Mouse (Mus musculus): ENCODE results near the gene Gm17455. TPM values are rescaled to one million over a fixed set of nuclear protein-coding genes. Genes with fewer than 3 reads are reported as not detected.

Gene Gm17455
- polyA plus RNA-seq, 1 experiment from 2014 or later = 0.74 TPM

DNA sequence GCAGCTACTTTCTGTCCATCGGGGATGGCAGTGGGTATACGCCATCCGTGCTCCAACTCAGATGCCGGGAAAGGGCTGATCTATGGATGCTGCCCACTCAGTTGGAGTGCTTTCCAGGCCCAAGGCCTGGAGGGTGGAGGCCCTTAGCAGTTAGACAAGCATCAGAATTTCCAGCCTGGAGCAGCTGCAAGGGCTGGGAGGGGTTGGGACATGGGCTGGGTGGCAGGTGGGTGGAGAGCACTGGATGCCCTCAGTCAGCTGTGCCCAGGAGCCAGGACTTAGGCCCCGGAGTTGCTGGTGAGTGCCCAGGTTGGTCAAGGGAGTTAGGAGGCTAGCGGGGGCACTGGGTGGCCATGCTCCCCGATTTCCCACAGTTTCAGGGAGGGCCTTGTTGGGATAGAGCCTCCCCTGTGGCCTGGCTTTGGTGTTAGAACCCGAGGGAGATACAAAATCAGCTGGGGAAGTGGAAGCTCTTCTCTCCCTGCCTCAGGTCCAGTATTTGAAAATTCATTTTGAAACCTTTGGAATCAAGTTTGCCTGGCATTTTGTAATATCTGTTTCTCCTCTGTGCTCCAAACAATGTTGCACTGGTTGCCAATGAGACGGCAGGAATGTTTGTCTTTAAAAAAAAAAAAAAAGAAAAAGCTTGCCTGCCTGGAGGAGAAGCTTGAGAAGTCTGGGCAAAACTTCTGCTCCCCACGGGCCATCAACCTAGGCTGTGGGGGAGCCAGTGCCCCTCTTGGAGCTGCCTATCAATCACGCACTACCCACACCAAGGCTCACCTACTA is 1.2 kb downstream of the Gm17455 start:
- Histone ChIP-seq H3K9me3 (ENCODE audit: control insufficient read depth, low read length) (no peaks in the 10 kb centered on the region), H3K27me3 (ENCODE audit: control insufficient read depth, insufficient read depth, low read length) (no peaks in the 10 kb centered on the region), H3K4me2 (replicated peaks; ENCODE audit: low read depth) (no peak overlapping the region), H3K4me1 (replicated peaks; ENCODE audit: control insufficient read depth, insufficient read depth) (no peaks in the 10 kb centered on the region), H3K9ac (ENCODE audit: low read length) (no peak overlapping the region), H3K27ac (replicated peaks) (no peak overlapping the region), H3K36me3 (ENCODE audit: control insufficient read depth, insufficient read depth, low read length) (no peaks in the 10 kb centered on the region), H3K4me3 (ENCODE audit: low read depth, low read length) (no peak overlapping the region)
- no peak for DNase-seq (ENCODE audit: low spot score)
- ATAC-seq (ENCODE audit: low FRiP score, low TSS enrichment) = 0 out of 2 replicates have a peak, but pooled peaks have one; percentile 16
- 71% methylated on average over 11 of the region's 11 CpGs for WGBS
- TF ChIP-seq EP300 (optimal IDR thresholded peaks at IDR 0.05) = no peak
- no peak for TF ChIP-seq CTCF (IDR thresholded peaks at IDR 0.05; ENCODE audit: low read depth)

DNA sequence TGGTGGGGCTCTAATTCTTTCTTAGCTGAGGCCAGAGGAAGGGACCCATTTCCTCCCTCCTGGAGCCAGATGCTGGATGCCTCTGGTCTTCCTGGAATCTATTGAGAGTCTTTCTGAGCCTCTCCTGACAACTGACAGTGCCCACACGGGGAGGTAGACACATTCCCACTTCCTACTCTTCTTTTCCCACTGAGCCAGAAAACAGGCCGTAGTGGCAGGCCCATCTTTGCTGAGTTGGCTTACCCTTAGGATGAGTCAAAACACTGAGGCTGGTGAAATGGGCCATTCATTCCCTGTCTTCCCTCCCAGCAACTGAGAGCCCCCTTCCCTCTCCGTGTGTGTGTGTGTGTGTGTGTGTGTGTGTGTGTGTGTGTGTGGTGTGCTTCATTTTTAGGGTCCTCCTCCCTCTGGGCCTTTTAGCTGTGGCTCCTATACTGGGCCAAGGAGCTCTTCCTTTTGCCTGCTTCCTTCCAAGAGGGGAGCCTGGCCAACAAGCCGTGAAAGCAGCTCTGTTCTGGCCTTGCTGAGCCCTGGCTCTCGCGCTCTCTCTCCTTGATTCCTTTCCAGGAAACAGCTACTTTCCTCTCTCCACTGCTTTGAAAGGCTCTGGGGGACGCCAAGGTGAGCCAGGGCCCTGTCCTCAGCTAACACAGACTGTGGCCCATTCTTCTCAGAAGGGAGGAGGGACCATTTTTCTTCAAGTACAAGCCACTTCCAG is 6.1 kb downstream of the Gm17455 start:
- no peak for DNase-seq (ENCODE audit: low spot score)
- no peak overlapping the region for H3K4me2 ChIP-seq (replicated peaks; ENCODE audit: low read depth)
- no peaks in the 10 kb centered on the region for H3K9me3 ChIP-seq (ENCODE audit: control insufficient read depth, low read length)
- no peak overlapping the region for H3K4me3 ChIP-seq (ENCODE audit: low read depth, low read length)
- 40% methylated on average over 7 of the region's 7 CpGs for WGBS
- no peaks in the 10 kb centered on the region for H3K27me3 ChIP-seq (ENCODE audit: control insufficient read depth, insufficient read depth, low read length)
- no peaks in the 10 kb centered on the region for H3K4me1 ChIP-seq (replicated peaks; ENCODE audit: control insufficient read depth, insufficient read depth)
- peak; percentile 28; the same call in 1 of the 2 replicates for ATAC-seq (ENCODE audit: low FRiP score, low TSS enrichment)
- H3K36me3 ChIP-seq (ENCODE audit: control insufficient read depth, insufficient read depth, low read length) = no peaks in the 10 kb centered on the region
- H3K9ac ChIP-seq (ENCODE audit: low read length) = no peak overlapping the region
- TF ChIP-seq EP300 (optimal IDR thresholded peaks at IDR 0.05) (no peak), CTCF (IDR thresholded peaks at IDR 0.05; ENCODE audit: low read depth) (no peak)
- no peak overlapping the region; the same call in 1 of the 2 replicates for H3K27ac ChIP-seq (replicated peaks)

DNA sequence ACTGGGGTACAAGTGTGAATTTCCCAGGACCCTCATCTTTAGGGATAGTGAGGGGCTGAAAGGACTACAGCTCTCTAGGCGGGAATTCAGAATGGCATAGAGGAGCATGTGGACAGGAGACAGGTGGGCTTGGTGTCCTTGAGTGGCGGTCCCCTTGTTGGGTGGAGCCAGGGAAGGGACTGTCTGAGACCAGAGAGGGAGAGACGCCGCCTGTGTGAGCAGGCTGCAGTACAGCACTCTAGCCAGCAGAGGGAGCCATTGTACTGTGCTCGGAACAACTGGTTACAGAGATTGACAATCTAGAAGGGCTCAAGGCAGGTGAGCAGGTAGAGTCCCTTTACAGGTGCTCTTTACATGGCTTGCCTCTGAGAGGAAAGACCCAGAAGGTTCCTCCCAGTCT is 8.3 kb downstream of the Gm17455 start:
- Histone ChIP-seq H3K9ac (ENCODE audit: low read length) (no peak overlapping the region), H3K9me3 (ENCODE audit: control insufficient read depth, low read length) (no peaks in the 10 kb centered on the region), H3K4me2 (replicated peaks; ENCODE audit: low read depth) (no peak overlapping the region), H3K36me3 (ENCODE audit: control insufficient read depth, insufficient read depth, low read length) (no peaks in the 10 kb centered on the region), H3K27ac (replicated peaks) (no peak overlapping the region), H3K4me3 (ENCODE audit: low read depth, low read length) (no peak overlapping the region), H3K4me1 (replicated peaks; ENCODE audit: control insufficient read depth, insufficient read depth) (no peaks in the 10 kb centered on the region), H3K27me3 (ENCODE audit: control insufficient read depth, insufficient read depth, low read length) (no peaks in the 10 kb centered on the region)
- peak; percentile 19; the same call in 1 of the 2 replicates for ATAC-seq (ENCODE audit: low FRiP score, low TSS enrichment)
- 7% methylated on average over 5 of the region's 5 CpGs for WGBS
- peak; percentile 69 for DNase-seq (ENCODE audit: low spot score)
- TF ChIP-seq CTCF (IDR thresholded peaks at IDR 0.05; ENCODE audit: low read depth) (peak; percentile 99), EP300 (optimal IDR thresholded peaks at IDR 0.05) (no peak)

- DNase-seq (ENCODE audit: low spot score) = no peak
Measured at GRCm38 (mm10) chr10:60411794-60412193, 12.3 kb downstream of the Gm17455 start.

DNA sequence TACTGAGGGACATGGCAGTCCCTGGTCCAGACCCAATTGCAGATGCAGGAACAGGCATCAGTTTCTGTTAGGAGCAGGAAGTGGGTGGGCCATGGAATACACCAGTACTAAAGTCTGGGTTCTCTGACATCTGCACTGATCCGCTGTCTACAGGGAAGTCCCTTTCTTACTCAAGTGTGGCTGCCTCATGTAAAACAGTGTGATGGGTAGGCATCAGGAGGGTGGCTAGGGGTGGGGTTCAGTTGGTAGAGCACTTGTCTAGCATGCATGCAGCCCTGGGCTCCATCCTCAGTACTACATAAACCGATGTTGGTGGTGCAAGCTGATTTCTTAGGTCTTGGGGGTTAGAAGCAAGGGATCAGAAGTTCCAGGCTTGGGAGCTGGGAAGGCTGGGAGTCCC is 14.2 kb downstream of the Gm17455 start:
- H3K36me3 ChIP-seq (ENCODE audit: control insufficient read depth, insufficient read depth, low read length) = no peaks in the 10 kb centered on the region
- H3K9ac ChIP-seq (ENCODE audit: low read length) = no peak overlapping the region
- no peak for TF ChIP-seq CTCF (IDR thresholded peaks at IDR 0.05; ENCODE audit: low read depth)
- no peak for TF ChIP-seq EP300 (optimal IDR thresholded peaks at IDR 0.05)
- no peaks in the 10 kb centered on the region for H3K9me3 ChIP-seq (ENCODE audit: control insufficient read depth, low read length)
- H3K27ac ChIP-seq (replicated peaks) = no peak overlapping the region
- H3K4me2 ChIP-seq (replicated peaks; ENCODE audit: low read depth) = no peak overlapping the region
- DNase-seq (ENCODE audit: low spot score) (no peak), ATAC-seq (ENCODE audit: low FRiP score, low TSS enrichment) (no peak)
- WGBS = 84% methylated on average over 2 of the region's 2 CpGs
- H3K4me3 ChIP-seq (ENCODE audit: low read depth, low read length) = no peak overlapping the region
- H3K27me3 ChIP-seq (ENCODE audit: control insufficient read depth, insufficient read depth, low read length) = no peaks in the 10 kb centered on the region
- no peaks in the 10 kb centered on the region for H3K4me1 ChIP-seq (replicated peaks; ENCODE audit: control insufficient read depth, insufficient read depth)

More at GRCm38 (mm10) chr10:60411794-60412193, 12.3 kb downstream of the Gm17455 start:
- Histone ChIP-seq H3K9ac (ENCODE audit: low read length) (no peak overlapping the region), H3K27me3 (ENCODE audit: control insufficient read depth, insufficient read depth, low read length) (no peaks in the 10 kb centered on the region), H3K4me2 (replicated peaks; ENCODE audit: low read depth) (no peak overlapping the region), H3K4me1 (replicated peaks; ENCODE audit: control insufficient read depth, insufficient read depth) (no peaks in the 10 kb centered on the region), H3K36me3 (ENCODE audit: control insufficient read depth, insufficient read depth, low read length) (no peaks in the 10 kb centered on the region), H3K4me3 (ENCODE audit: low read depth, low read length) (no peak overlapping the region), H3K9me3 (ENCODE audit: control insufficient read depth, low read length) (no peaks in the 10 kb centered on the region), H3K27ac (replicated peaks) (no peak overlapping the region)
- ATAC-seq (ENCODE audit: low FRiP score, low TSS enrichment) = no peak
- 31% methylated on average over 5 of the region's 5 CpGs for WGBS
- TF ChIP-seq CTCF (IDR thresholded peaks at IDR 0.05; ENCODE audit: low read depth) = peak; percentile 78
- no peak for TF ChIP-seq EP300 (optimal IDR thresholded peaks at IDR 0.05)

DNA sequence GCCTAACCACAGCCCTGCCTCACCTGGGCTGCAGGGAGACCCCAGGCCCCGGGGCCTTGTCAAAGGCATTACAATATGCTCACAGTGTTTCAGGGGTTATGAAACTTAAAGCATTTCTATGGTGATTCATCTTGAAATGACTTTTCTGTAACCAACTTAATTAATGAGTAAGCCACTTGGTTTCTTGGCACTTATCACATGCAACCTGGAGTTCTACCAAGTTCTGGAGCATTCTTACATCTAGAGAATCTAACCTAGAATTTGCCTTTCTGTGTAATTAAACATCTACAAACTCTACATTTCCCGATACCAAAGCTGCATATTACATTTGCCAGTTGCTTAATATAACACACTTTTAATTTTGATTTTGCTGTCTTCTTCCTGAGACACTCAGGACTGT is 17.5 kb downstream of the Gm17455 start:
- TF ChIP-seq CTCF (IDR thresholded peaks at IDR 0.05; ENCODE audit: low read depth) (no peak), EP300 (optimal IDR thresholded peaks at IDR 0.05) (no peak)
- DNase-seq (ENCODE audit: low spot score) (no peak), ATAC-seq (ENCODE audit: low FRiP score, low TSS enrichment) (no peak)
- Histone ChIP-seq H3K9me3 (ENCODE audit: control insufficient read depth, low read length) (no peaks in the 10 kb centered on the region), H3K4me3 (ENCODE audit: low read depth, low read length) (no peak overlapping the region), H3K27ac (replicated peaks) (no peak overlapping the region), H3K36me3 (ENCODE audit: control insufficient read depth, insufficient read depth, low read length) (no peaks in the 10 kb centered on the region), H3K9ac (ENCODE audit: low read length) (no peak overlapping the region), H3K27me3 (ENCODE audit: control insufficient read depth, insufficient read depth, low read length) (no peaks in the 10 kb centered on the region), H3K4me2 (replicated peaks; ENCODE audit: low read depth) (no peak overlapping the region), H3K4me1 (replicated peaks; ENCODE audit: control insufficient read depth, insufficient read depth) (no peaks in the 10 kb centered on the region)
- WGBS = 81% methylated on average over 2 of the region's 2 CpGs

All from stomach, postnatal 0 days (tissue).